Comparison of ENCODE assay signal across 23 mouse cellular contexts in genomic region chr1:150458977-150459376, GRCm38 (mm10).
"Had no signal": no experiment of that assay in that cellular context is flagged by ENCODE, and none has a peak within 500 bp of the region (broad histone marks: within the 10 kb centered on the region; RNA-seq: fewer than 3 reads in every experiment).

No protein-coding gene starts in this region.

- H3K9me3 ChIP-seq: limb, embryonic 10.5 days; limb, embryonic 13.5 days; megakaryocyte, embryonic 14.5 days; midbrain, embryonic 10.5 days; midbrain, embryonic 13.5 days had no signal

- H3K27me3 ChIP-seq: limb, embryonic 13.5 days; megakaryocyte, embryonic 14.5 days; midbrain, embryonic 13.5 days had no signal

- H3K4me2 ChIP-seq: limb, embryonic 13.5 days; lung, embryonic 14.5 days; midbrain, embryonic 13.5 days had no signal

- H3K36me3 ChIP-seq: limb, embryonic 10.5 days; limb, embryonic 13.5 days; midbrain, embryonic 10.5 days; midbrain, embryonic 13.5 days had no signal

- H3K9ac ChIP-seq: limb, embryonic 13.5 days; liver, embryonic 14.5 days; liver, postnatal 0 days; lung, embryonic 14.5 days; midbrain, embryonic 13.5 days had no signal

- DNase-seq: kidney, adult 18-20 months; kidney, adult 9 months; kidney, postnatal 36 days; liver; liver, postnatal 0 days; lung, embryonic 14.5 days; lung, postnatal 10 days; lung, postnatal 4 days; right cerebral cortex, postnatal 14 days; right cerebral cortex, postnatal 4 days; thymus, adult 2 months; thymus, postnatal 14 days; thymus, postnatal 4 days had no signal

- H3K4me3 ChIP-seq: limb, embryonic 10.5 days; limb, embryonic 13.5 days; megakaryocyte, embryonic 14.5 days; midbrain, embryonic 10.5 days; midbrain, embryonic 13.5 days had no signal

- H3K27ac ChIP-seq: kidney, postnatal 0 days; limb, embryonic 10.5 days; limb, embryonic 13.5 days; liver, embryonic 14.5 days; midbrain, embryonic 10.5 days; midbrain, embryonic 13.5 days; stomach, postnatal 0 days had no signal

- H3K4me1 ChIP-seq: limb, embryonic 10.5 days; limb, embryonic 13.5 days; midbrain, embryonic 10.5 days; midbrain, embryonic 13.5 days had no signal

- ATAC-seq: intestine, embryonic 16.5 days; liver, postnatal 0 days; midbrain, embryonic 13.5 days; midbrain, embryonic 16.5 days had no signal
